Mouse (Mus musculus) thymus, adult 2 months (tissue): ENCODE results near the gene Gm20696.

Source experiments
- CTCF ChIP-seq: fragments of 200-500 bp; IDR thresholded peaks from 2 replicates; pipeline ENCODE4 v1.5.1; 2012; ENCODE audit warnings: mild to moderate bottlenecking, control low read depth, low read length, moderate library complexity, borderline replicate concordance; ENCODE audit not compliant: control insufficient read depth, poor library complexity, insufficient read depth; ENCODE audit errors: extremely low read depth
- POLR2A ChIP-seq: fragments of 200-500 bp; IDR thresholded peaks from 2 replicates; pipeline ENCODE4 v1.6.1; 2012; ENCODE audit warnings: mild to moderate bottlenecking, low read length, control low read depth, moderate library complexity; ENCODE audit not compliant: control insufficient read depth, poor library complexity, insufficient read depth; ENCODE audit errors: extremely low read depth

GRCm38 (mm10) chr6:99502314-99502713 is 164.3 kb downstream of the Gm20696 start:
- TF ChIP-seq CTCF (no peak), POLR2A (no peak)
